Mouse (Mus musculus) heart, adult 18-20 months (tissue): ENCODE results near the gene Gpm6b. TPM values are rescaled to one million over a fixed set of nuclear protein-coding genes. Genes with fewer than 3 reads are reported as not detected.

Experiments used
- DNase-seq, 2 experiments: peaks; one replicate each; pipeline ENCODE4 v3.0.0; 2021 to 2022; ENCODE audit warnings: mixed read lengths in 1 of 2
- total RNA-seq, 2 experiments: library from RNA; stranded (reverse); gene quantifications; 2 replicates each; pipeline ENCODE4 v1.2.3; 2021

Gpm6b gene
- total RNA-seq, 2 experiments from 2014 or later, result 11.4 to 11.9 TPM

- DNase-seq, result no peak
Measured at GRCm38 (mm10) chrX:166307437-166308222, 68.9 kb downstream of the Gpm6b start.

DNA sequence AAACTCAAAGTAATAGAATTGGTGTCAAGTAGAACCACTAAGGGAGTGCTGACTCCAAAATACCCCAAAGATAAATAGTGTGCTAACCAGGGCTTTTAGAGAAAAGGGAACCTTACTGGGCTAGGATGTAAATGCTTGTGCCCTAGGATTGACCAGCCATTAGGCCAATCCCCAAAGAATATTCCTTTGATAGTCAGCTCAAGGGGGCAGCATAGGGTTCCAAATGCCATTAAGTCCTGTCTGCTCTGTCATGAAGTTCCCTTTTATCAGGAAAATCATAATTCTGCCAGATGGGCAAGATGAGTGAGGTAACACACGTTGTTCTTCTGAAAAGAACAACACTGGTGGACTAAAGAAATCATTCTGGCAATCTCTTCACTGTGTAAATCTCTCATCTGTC, 70.1 kb downstream of the Gpm6b start:
- DNase-seq, result no peak

GRCm38 (mm10) chrX:166315251-166315650, 76.5 kb downstream of the Gpm6b start:
- DNase-seq, result no peak

GRCm38 (mm10) chrX:166316552-166317375, 78.1 kb downstream of the Gpm6b start:
- no peak for DNase-seq

- DNase-seq, result no peak
Measured at GRCm38 (mm10) chrX:166317376-166317679, 78.6 kb downstream of the Gpm6b start.

- DNase-seq, result no peak
Measured at GRCm38 (mm10) chrX:166323226-166323625, 84.5 kb downstream of the Gpm6b start.

DNA sequence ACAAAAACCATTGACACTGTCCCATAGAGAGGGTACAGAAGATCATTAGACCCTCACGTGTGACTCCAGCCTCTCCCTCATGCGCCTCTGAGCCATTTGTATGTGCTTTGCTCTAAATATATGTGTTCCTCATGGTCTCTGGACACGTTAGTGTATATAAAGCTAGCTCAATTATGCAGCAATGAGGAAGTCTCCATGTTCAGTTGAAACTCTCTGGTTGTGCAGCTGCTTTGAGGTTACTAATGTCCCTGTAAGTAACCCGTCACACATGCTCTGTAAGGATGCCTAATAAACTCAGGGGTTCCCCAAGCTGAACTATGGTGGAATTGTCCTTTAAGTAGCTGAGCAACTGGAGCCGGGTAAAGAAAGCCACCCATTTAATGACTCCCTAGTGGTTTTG, 88.9 kb downstream of the Gpm6b start:
- no peak for DNase-seq

- DNase-seq, result no peak
Measured at GRCm38 (mm10) chrX:166328219-166328901, 89.6 kb downstream of the Gpm6b start.

GRCm38 (mm10) chrX:166328904-166329451, 90.3 kb downstream of the Gpm6b start:
- no peak for DNase-seq

GRCm38 (mm10) chrX:166334516-166335136, 95.9 kb downstream of the Gpm6b start:
- no peak for DNase-seq

DNA sequence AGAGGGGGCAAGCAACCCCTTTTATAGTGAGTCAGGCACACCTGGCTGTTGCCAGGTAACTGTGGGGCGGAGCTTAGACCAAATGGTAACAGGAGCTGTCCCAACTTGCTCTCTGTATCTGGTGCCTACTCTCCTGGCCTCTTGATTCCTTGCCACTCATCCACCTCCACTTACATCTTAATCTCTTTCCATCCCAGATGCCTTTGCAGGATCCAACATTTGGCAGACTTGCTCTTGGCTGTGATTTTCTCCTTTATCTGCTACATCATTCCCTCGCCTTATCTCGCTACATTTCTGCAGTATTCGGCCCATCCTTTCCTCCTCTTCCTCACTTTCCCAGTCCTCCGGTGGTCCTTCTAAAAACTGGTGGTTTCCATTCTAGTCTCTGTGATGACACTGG, 99.6 kb downstream of the Gpm6b start:
- no peak for DNase-seq

DNA sequence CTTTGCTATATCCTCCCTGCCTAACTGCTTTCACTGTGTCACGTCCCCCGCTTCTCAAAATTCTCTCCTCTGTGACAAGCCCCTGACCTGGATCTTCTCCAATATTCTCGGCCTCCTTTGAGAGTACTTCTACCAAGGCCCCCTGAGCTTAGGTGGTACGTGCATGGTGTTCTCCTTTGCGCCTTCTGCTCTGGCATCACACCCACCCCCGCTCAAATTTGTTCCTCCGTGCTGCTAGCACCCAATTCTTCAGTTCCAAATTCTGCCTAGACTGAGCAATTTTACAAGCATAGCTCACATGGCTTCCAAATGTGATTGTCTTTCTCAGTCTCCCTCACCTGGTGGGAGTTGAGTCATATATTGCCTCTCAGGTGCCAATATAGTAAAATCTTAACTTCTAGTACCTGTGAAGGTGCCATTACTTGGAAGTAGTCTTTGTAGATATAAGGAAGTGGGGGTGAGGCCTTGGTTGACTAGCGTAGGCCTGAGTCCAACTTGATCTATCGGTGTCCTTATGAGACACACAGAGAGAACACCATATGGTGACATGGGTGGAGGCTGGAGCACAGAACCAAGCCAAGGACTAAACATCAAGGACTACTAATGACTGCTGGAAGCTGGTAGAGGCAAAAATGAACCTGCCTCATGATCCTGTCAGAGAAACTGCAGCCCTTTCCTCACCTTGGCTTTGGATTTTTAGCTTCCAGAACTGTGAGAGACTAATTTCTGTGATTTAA, 100.2 kb downstream of the Gpm6b start:
- DNase-seq, result no peak

DNA sequence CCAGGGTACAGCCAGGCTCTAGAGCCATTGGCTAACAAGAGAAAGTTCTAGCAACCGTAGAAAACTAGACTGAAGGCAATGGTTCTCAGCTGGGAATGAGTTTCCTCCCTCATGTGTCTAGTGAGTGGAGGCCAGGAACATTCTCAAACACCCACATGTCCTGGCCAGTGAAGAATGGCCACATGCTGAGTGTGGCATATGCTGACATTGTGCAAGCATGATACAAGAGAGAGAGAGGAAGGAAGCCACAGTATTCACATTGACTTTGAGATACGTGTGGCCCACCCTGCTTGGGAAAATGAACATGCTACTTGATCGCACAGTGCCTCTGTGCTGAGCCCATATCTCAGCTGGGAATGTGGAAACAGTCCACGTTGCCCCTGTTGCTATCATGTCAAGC, 101.2 kb downstream of the Gpm6b start:
- DNase-seq, result no peak

DNA sequence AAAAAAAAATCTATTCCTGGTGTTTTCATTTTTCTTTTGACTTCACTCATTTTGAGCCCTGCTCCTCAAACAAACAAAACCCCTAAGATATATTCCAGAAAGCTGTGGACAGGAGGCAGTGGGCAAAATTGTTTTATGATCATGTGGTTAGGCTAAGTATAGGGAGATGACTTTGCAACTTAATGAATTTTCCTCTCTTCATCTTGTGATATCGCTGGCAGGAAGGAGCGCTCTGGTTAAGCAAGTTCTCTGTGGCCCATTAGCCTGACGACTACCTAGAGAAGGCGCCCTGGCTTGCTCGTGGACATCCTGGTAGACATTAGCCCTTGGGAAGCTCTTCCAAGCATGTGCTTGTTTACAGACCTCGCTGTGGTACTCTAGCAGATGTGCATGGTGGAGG, 103.1 kb downstream of the Gpm6b start:
- DNase-seq, result no peak

- DNase-seq, result no peak
Measured at GRCm38 (mm10) chrX:166344228-166345015, 105.7 kb downstream of the Gpm6b start.

DNA sequence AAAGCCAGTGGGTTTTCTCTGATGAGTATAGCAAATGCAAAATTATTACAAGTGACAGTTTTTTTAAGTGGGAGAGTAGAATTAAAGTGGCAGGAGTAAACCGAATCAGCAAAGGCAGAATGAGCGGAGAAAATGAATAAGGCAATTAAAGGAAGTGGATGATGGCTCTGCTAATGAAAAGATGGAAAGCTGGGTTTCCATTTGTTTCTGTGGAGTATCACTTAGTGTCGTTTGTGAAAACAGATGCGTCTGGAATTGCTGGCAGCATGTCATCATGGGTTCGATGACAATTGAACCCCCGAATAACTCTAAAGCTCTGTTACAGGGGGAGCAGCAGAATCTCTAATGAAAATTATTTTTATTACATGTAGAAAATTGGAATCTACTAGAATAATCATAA, 109.4 kb downstream of the Gpm6b start:
- DNase-seq, result no peak

- DNase-seq, result no peak
Measured at GRCm38 (mm10) chrX:166348634-166349033, 109.9 kb downstream of the Gpm6b start.

DNA sequence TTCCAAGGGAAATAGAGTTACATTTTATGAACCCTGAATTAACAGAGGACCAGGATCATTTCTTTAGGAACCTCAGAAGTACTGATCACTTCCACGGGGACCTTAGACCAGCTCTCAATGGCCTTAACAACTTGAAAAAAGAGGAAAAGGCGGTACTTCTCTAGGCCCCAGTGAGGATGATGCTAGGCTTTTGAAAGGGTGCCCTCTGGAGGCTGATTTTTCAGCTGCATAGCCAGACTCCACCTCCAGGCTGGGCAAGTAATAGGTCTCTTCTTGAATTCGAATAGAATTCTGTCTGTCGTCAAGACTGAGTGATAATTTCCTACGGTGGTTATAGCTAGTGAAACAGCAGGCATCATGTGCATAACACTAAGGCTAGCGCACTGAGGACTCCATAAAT, 113.1 kb downstream of the Gpm6b start:
- peak; percentile 43 to 73 for DNase-seq

DNA sequence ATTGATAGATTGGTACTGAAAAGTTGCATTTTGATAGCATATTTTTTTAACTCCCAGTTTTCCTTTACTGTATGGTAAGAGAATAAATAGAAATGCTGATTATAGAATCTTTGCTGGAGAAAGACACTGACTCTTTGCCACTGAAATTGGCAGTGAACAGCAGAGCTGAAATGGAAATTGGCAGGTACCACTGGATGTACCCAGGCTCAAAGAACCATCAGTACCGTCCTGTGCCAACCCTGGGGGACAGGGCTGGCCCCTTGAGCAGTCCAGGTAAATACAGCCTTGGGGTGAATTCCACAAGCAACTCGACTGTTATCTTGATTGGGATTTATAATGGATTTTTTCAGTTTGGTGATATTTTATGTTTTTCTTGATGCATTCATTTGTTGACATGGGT, 114.7 kb downstream of the Gpm6b start:
- no peak for DNase-seq

- DNase-seq, result peak; percentile 16 to 20
Measured at GRCm38 (mm10) chrX:166354913-166355312, 116.2 kb downstream of the Gpm6b start.

- no peak for DNase-seq
Measured at GRCm38 (mm10) chrX:166356276-166356675, 117.6 kb downstream of the Gpm6b start.
